Mouse (Mus musculus): ENCODE measurements around the gene Tet3.

Tet3 gene

DNA sequence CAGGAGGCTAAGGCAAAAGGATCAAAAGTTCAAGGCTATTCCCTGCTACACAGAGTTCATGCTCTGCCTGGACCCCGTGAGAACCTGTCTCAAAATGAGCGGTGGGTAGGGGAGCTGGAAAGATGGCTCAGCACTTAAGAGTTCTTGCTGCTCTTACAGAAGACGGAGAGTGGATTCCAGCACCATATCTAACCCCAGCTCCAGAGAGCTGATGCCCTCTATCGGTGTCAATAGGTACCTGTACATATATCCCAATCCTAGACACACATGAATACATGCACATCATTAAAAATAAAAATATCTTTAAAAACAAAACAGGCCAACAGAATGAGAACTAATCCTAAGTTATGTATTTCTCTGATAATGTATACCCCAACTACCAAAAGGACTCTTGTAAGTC is 19.3 kb upstream of the Tet3 start:
- no peak for DNase-seq

GRCm38 (mm10) chr6:83475431-83475830 is 16.5 kb upstream of the Tet3 start:
- DNase-seq, result no peak

DNA sequence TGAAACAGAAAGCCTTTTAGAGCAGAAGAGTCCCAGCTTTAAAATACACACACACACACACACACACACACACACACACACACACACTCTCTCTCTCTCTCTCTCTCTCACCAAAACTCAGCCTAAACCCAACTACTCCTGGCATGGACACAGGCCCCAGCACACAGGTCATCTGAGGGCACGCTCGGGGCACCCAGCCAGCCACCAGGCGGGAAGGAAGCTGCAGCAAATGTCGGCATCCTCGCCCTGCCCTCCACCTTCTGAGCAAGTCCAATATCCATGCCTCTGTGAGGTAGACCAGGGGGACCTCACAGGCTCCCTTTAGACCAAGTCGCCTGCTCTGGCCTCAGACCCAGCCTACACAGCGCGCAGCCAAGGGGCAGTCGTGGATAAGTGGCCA is 14.4 kb upstream of the Tet3 start:
- DNase-seq, result no peak

GRCm38 (mm10) chr6:83471739-83472138 is 12.9 kb upstream of the Tet3 start:
- DNase-seq, result no peak

DNA sequence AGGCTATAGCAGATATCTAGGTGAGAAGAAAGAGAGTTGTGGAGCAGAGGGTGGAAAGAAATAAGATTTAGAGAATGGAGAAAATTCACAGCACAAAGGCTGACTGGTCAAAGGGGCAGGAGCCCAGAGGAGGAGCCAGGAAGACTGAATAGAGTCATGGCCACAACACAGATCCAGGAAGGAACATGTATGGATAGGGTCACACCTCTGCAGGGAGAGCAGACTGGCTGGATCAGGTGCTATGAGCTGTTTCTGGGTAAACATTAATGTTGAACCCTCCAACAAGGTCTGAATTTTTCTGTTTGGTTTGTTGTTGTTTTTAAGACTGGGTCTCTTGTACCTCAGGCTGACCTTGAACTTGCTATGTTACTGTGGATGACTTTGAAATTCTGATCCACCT is 5.1 kb upstream of the Tet3 start:
- no peak for DNase-seq

GRCm38 (mm10) chr6:83456984-83457810 is 1.7 kb downstream of the Tet3 start:
- no peak for DNase-seq

DNA sequence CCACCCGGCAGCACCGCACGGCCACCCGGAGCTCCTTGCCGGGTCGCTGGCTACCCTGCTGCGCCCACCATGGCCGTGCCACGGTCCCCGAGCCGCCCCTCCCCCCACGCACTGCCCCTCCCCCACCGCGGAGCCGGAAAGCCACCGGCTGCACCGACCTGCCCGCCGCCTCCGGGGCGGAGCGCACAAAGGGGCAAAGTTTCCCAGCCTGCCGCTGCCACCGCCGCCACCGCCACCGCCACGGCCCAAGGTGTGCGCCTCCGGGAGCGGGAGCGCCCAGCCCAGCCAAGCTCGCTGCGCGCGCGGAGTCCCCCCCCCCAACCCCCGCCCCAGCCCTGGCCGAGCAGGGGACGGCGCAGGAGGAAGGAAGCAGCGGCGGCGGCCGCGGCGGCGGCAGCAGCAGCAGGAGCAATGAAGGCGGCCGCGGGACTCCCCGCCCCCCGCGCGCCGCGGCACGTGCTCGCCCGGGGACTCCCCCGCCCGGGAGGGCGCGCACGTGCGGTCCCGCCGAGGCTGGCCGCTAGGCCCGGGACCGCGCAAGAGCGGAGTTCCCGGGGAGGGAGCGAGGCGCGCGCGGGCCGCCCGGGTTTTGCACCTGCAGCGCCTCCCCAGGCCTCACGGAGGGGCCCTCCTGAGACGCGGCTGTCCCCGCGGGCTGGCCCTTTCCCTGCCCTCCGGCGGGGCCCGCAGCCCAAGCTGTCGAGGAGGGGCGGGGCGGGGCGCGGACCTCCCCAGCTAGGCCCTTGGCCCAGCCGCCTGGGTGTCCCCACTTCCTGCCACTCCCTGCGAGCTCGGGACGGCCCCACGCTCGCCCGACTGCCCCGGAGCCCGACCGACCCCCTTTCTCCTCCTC is 2.5 kb downstream of the Tet3 start:
- DNase-seq, result peak; percentile 85

DNA sequence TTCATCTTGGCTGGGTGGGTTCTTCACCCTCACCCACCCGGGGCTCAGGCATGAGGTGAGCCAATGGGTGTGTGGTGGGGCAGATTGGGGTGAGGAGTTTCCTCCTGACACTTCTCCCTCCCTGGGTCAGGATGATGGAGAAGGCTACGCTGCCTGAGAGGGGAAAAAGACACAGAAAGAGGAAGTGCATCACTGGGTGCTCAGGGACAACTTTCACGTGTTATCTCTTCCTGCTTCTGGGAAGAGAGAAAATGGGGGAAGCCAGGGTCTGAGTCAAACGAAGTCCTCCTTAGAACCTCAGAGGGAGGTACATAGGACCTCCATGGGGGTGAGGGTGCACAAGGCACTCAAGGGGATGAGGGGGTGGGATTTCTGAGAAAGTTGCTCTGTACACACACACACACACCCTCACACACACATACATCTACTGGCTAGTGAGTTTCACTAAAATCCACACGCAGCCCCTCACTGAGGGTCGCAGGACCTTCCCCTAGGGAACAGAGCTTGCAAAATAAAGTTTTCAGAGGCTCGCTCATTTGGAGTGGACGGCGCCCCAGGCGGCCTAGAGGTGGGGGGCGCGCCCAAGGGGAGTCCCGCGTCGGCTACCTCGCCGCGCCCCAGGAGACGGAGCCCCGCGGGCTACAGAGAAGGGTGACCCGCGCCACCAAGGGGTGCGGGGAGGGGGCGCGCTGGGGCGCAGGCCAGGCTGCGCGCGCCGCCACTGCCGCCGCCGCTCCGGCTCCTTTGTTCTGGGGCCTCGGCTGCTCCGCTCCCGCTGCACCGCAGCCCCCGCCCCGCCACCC is 3.4 kb downstream of the Tet3 start:
- DNase-seq, result peak; percentile 89

GRCm38 (mm10) chr6:83453706-83454105 is 5.2 kb downstream of the Tet3 start:
- DNase-seq, result no peak

GRCm38 (mm10) chr6:83450451-83451303 is 8.2 kb downstream of the Tet3 start:
- DNase-seq, result no peak

- no peak for DNase-seq
Observed at GRCm38 (mm10) chr6:83449440-83449839, 9.4 kb downstream of the Tet3 start.

- peak; percentile 42 for DNase-seq
Observed at GRCm38 (mm10) chr6:83448911-83449310, 10.0 kb downstream of the Tet3 start.

GRCm38 (mm10) chr6:83447031-83447430 is 11.9 kb downstream of the Tet3 start:
- no peak for DNase-seq

DNA sequence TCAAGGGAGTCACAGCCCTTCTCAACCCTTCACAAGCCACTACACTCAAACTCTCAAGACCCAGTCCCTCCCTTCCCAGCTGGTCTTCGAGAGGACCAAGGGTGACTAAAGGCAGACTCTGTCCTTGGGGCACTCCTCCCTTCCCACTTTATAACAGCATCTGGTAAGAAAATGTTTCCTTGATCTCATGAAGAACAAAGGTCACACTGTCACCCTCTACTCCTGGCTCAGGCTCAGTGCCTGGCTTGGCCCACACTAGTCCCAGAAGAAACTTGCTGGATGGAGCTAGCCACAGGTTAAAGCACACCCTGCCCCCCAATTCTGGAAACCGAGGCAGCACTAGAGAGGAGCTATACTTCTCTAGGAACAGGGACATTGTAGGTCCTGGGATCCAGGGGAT is 13.1 kb downstream of the Tet3 start:
- no peak for DNase-seq

GRCm38 (mm10) chr6:83443441-83444340 is 15.2 kb downstream of the Tet3 start:
- no peak for DNase-seq

DNA sequence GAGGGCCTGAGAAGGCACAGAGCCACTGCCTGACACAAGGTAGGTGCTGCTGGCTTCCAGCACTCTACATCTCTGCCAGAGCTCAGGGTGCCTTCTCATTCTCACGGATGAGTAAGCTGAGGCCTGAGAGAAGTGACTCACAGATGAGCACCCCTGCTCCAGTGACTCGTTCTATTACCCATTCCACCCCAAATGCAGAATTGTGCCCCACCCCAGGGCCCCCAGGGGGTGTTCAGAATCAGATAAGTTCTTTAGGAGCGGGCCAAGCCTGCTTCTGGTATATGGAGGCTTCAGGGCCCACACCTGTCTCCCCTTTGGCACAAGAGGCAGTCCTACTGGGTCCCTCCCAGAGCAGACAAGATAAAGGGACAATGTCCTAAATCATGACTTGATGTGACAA is 16.2 kb downstream of the Tet3 start:
- DNase-seq, result no peak

DNA sequence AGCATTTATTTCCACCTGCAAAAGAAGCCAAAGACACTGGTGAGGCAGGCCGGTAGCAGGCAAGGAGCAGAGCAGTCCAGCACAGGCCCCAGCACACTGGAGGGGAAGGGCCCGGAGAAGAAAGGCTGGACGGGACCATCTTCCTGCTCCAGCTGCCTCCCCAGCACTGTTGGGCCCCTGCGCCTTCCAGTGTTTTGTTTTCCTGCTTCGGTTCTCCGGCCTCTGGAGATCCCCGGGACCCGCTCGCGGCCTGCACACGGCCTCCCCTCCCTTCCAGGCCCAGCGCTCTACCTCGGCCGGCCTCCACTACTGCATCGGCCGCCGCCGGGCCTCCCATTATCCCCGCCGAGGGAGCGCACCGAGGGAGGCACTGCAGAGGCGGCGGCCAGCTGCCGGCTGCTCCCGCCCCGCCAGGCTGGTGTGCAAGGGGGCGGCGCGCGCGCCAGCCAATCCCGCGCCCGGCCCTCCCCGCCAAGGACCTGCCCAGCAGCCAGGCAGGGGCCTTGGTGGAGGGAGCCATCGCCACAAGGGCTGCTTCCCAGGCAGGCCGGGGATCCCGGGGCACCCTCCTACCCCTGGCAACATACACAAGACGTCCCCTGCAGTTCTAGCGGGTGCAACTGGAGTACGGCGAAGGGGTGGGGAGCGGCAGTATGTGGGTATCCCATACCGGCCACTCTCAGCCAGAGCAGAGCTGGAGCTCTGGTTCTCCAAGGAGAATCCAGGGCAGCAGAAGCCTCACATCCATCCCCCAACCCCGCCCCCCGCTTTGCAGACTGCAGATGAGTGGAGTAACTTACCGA is 17.4 kb downstream of the Tet3 start:
- peak; percentile 89 for DNase-seq

DNA sequence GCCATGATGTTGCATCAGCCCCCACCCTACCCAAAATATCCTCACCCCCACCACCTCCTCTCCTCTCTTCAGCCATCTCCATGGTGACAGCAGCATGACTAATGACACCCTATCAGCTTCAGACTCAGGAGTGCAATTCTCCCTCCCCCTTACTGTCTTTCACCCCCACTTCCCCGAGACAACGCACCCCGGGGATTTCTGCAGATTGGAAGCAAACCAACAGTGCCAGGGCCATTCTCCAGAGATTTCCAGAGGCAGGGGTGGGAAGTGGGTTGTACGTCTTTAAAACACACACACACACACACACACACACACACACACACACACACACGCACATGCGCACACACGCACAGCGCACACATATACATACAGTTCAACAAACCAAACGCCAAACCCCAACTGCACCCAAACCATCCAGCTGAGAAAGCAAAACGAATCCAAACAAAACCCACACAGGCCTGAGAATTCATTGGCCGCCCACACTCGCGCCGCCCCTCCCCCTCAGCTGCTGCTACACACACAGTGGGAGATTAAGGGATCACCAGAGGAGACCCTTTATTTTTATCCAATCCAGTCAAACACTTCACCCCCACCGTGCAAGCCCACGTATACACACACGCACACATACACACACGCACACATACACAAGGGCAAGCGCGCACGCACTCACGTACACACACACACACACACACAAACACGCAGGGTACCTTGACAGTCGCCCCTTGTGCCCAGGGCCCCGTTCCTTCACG is 18.2 kb downstream of the Tet3 start:
- peak; percentile 80 for DNase-seq

DNA sequence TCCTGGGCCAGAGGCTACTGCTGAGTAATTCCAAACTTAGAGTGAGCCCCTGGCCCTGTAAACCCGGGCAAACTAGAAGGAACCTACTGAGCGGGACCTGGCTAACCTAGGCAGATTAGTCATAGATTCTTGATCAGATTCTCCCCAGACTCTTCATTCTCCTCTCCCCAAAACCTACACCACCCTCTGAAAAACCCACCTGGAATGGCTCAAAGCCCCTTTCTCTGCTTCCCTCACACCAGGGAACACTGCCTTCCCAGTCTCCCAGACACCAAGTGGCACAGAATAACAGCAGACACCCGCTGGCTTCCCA is 18.7 kb downstream of the Tet3 start:
- DNase-seq, result no peak

DNA sequence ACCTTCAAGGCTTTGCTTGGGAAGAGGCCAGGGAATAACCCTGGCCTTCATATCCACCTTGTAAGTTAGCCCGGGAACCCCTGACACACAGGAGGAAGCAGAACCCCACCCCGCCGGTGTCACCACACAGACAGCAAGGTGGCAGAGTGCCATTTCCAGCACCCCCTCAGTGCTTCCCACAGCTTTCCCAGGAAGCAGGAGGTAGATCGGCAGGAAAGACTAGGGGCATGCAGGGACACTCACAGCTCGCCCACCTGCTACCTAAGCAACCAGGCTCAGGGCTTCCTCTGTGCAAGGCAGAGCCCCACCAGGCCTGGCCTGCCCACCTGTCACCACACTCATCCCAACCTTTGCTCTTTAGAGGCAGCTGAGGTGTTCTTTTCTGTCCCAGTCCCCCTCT is 19.1 kb downstream of the Tet3 start:
- peak; percentile 32 for DNase-seq
